Mouse (Mus musculus): Measurements from ENCODE around the gene Ccdc40. TPM values are rescaled to one million over a fixed set of nuclear protein-coding genes. Genes with fewer than 3 reads are reported as not detected.

The Ccdc40 gene
- 1 to 10 TPM; 1.8 to 2.0 TPM for polyA plus RNA-seq (2017; shearing (Covaris generic))

GRCm38 (mm10) chr11:119228091-119228781 is at the start of gene Ccdc40, which contains the start of gene Tbc1d16:
Gene Ccdc40, plus strand, starts transcription at chr11:119228572.
Gene Tbc1d16, minus strand, starts transcription at chr11:119228499.

DNA sequence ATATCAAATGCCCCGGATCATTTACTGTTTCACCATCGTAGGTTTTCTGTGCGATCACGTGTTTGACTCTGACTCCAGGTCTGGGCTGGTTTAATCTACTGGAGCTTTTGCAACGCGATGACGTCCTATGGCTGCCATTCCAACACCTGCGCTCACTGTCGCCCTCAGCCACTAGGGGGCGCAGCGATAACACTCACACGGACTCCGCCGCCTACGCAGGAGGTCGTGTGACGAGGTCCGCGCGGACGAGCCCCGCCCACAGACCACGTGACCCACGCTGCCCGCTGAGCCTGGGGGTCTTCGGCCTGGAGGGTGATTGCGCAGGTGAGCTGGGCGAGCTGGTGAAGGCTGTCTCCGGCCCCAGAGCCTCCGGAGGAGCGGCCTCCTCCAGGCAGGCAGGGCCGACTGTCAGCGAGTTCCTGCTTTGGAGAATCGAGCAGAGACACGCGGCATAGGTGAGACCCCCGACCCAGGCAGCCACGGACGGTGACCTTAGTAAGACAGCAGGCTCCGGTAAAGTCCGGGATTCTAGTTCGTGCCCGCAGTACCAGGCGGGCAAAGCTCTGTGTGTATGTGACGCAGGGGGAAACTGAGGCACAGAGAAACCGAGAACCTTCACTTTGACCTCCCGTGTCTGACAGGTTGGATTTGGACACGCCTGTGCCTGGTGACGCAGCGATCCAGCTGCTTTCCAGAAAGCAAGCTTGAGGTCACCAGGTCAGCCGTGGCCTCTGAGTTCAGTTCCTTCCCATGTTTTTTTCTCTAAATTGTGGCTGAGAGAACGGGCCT is 39.6 kb downstream of the Ccdc40 start, which contains the start of gene Gaa:
Gene Gaa (plus strand): TSS at position 120 of the 789 bp plus-strand sequence.

GRCm38 (mm10) chr11:119299391-119300245 is 71.2 kb downstream of the Ccdc40 start, which contains the start of gene Eif4a3:
Gene Eif4a3, minus strand, starts transcription at chr11:119300089.

GRCm38 (mm10) chr11:119307658-119307867 is 79.2 kb downstream of the Ccdc40 start, which contains the start of gene Card14:
Gene Card14, plus strand, starts transcription at chr11:119307768.

Other genes with a start within 250 kb of the Ccdc40 start
- gene Enpp7, start 240.4 kb upstream of the Ccdc40 start, polyA plus RNA-seq (2017; shearing (Covaris generic)), result not detected
- gene Cbx2, start 205.6 kb upstream of the Ccdc40 start, polyA plus RNA-seq (2017; shearing (Covaris generic)), result 1 to 10 TPM; 5.2 to 8.4 TPM
- 10 to 100 TPM; 14.9 to 15.3 TPM for gene Cbx8, start 187.6 kb upstream of the Ccdc40 start, polyA plus RNA-seq (2017; shearing (Covaris generic))
- 10 to 100 TPM; 70.2 to 92.0 TPM for gene Cbx4, start 142.4 kb upstream of the Ccdc40 start, polyA plus RNA-seq (2017; shearing (Covaris generic))
- under 1 TPM; 0.76 to 0.98 TPM for gene Tbc1d16, start 73 bp upstream of the Ccdc40 start, polyA plus RNA-seq (2017; shearing (Covaris generic))
- gene Gaa, start 39.3 kb downstream of the Ccdc40 start, polyA plus RNA-seq (2017; shearing (Covaris generic)), result 10 to 100 TPM; 23.0 to 26.4 TPM
- 100 to 1,000 TPM; 255 to 273 TPM for gene Eif4a3, start 71.5 kb downstream of the Ccdc40 start, polyA plus RNA-seq (2017; shearing (Covaris generic))
- gene Card14, start 79.2 kb downstream of the Ccdc40 start, polyA plus RNA-seq (2017; shearing (Covaris generic)), result under 1 TPM in 1 of 2 experiments, not detected in 1; 0.15 TPM
- 10 to 100 TPM; 17.9 to 21.2 TPM for gene Sgsh, start 127.0 kb downstream of the Ccdc40 start, polyA plus RNA-seq (2017; shearing (Covaris generic))
- 10 to 100 TPM; 16.4 to 34.0 TPM for gene Slc26a11, start 127.0 kb downstream of the Ccdc40 start, polyA plus RNA-seq (2017; shearing (Covaris generic))
- 10 to 100 TPM; 12.3 to 19.5 TPM for gene Rnf213, start 164.5 kb downstream of the Ccdc40 start, polyA plus RNA-seq (2017; shearing (Covaris generic))